Mouse (Mus musculus) forebrain, embryonic 15.5 days (tissue): ENCODE results near the gene Clec4n. TPM values are rescaled to one million over a fixed set of nuclear protein-coding genes. Genes with fewer than 3 reads are reported as not detected.
"Not testable (repeated sequence)": the region's sequence is repeated elsewhere in the genome, so short reads cannot be mapped to it uniquely, and the experiment has no call there.

ENCODE experiments used
- ATAC-seq: fragments of 200-750 bp; cut with Nextera tagmentation; replicated peaks from 2 replicates; pipeline ENCODE4 v1.8.0; 2017; ENCODE audit warnings: mild to moderate bottlenecking, moderate TSS enrichment, moderate library complexity
- H3K27ac ChIP-seq: fragments of 300-500 bp; sonication (generic); replicated peaks from 2 replicates; pipeline ENCODE4 v1.5.1; 2015; ENCODE audit warnings: mild to moderate bottlenecking, inconsistent platforms
- H3K27me3 ChIP-seq: fragments of 300-500 bp; sonication (generic); 2 replicates; pipeline ENCODE4 v1.6.1; 2015; ENCODE audit warnings: inconsistent platforms
- H3K36me3 ChIP-seq: fragments of 300-500 bp; sonication (generic); 2 replicates; pipeline ENCODE4 v1.6.1; 2015; ENCODE audit warnings: mild to moderate bottlenecking, inconsistent platforms
- H3K4me1 ChIP-seq: fragments of 300-500 bp; sonication (generic); 2 replicates; pipeline ENCODE4 v1.6.1; 2015; ENCODE audit warnings: inconsistent platforms
- H3K4me2 ChIP-seq: fragments of 300-500 bp; sonication (generic); replicated peaks from 2 replicates; pipeline ENCODE4 v1.6.1; 2015; ENCODE audit warnings: mild to moderate bottlenecking, inconsistent platforms
- H3K4me3 ChIP-seq: fragments of 300-500 bp; sonication (generic); 2 replicates; pipeline ENCODE4 v1.5.1; 2015; ENCODE audit warnings: mild to moderate bottlenecking, inconsistent platforms
- H3K9ac ChIP-seq: fragments of 300-500 bp; sonication (generic); replicated peaks from 2 replicates; pipeline ENCODE4 v1.6.1; 2015; ENCODE audit warnings: mild to moderate bottlenecking, inconsistent platforms
- H3K9me3 ChIP-seq: fragments of 300-500 bp; sonication (generic); 2 replicates; pipeline ENCODE4 v1.6.1; 2016; ENCODE audit warnings: inconsistent platforms
- WGBS: fragments of 180-500 bp; shearing (Covaris S2); methylation state at CpG from one replicate; pipeline ENCODE4 v1.1.7; 2015; ENCODE audit warnings: mixed read lengths; 5-methylcytosine and 5-hydroxymethylcytosine counted together
- polyA plus RNA-seq: library from polyadenylated mRNA; unstranded; fragments of >200 nt; fragmentation: Nextera tagmentation; extraction: Ambion mirVana; gene quantifications from 2 replicates; pipeline ENCODE4 v1.2.1, GENCODE M21; 2015

Gene Clec4n
- polyA plus RNA-seq, 1 experiment from 2014 or later: 0.70 TPM

DNA sequence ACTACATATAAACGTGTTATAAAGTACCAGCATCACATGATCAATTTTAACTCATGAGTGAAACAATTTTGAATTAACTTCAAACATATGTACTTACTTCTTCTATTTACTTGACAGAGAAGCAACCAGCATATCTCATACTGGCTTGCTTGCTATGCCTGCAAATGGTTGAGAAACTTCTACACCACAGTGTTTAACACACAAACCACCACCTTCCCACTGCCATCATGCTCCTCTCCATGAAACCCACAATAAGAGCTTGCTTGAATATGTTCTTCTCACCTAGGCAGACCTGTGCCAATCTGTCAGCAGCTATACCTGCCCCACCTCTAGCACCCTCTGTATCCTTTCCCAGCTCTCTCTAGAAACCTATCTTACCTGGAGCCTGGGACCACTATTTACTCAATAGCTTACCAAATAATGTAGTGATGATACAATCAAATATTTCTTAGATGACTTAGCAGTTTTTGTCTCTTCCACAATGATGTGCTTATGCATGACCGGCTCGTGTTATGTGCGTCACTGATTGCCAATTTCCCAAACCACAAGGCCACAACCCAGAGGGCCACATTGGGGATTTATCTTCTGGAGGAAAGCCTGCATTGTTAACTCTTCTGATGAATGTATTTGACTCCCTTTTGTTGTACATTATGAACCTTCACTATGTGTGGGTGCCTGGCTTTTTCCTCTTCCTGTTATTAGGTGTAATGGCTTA lies 30.4 kb downstream of the Clec4n start:
- ATAC-seq: no peak
- no peaks in the 10 kb centered on the region for H3K4me1 ChIP-seq
- H3K9me3 ChIP-seq: no peaks in the 10 kb centered on the region
- H3K4me3 ChIP-seq: no peak overlapping the region
- H3K9ac ChIP-seq: no peak overlapping the region
- WGBS: 89% methylated on average over 4 of the region's 4 CpGs
- H3K27me3 ChIP-seq: no peaks in the 10 kb centered on the region
- H3K4me2 ChIP-seq: no peak overlapping the region
- no peak overlapping the region for H3K27ac ChIP-seq
- no peaks in the 10 kb centered on the region for H3K36me3 ChIP-seq

DNA sequence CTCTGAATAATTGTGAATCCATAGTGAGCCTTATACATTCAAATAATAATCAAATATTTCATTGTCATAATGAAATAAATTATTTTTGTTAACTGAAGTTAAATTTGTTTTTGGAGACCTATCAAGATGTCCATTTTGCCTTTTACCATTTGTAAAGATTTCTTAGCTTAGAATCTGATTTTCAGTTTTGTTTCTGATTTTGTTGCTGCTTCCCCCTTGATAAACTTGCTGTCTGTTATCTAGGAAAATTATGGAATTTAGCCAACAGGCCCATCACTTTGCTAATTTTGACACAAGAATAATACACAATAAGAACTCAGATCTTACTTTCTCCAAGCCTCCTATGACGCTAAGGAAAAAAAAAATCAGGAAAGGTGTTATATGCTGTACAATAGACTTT lies 31.2 kb downstream of the Clec4n start:
- H3K4me1 ChIP-seq: no peaks in the 10 kb centered on the region
- H3K27me3 ChIP-seq: no peaks in the 10 kb centered on the region
- no peak overlapping the region for H3K9ac ChIP-seq
- no peak for ATAC-seq
- no peaks in the 10 kb centered on the region for H3K9me3 ChIP-seq
- H3K4me2 ChIP-seq: no peak overlapping the region
- no peak overlapping the region for H3K4me3 ChIP-seq
- H3K36me3 ChIP-seq: no peaks in the 10 kb centered on the region
- no peak overlapping the region for H3K27ac ChIP-seq
- WGBS: 88% methylated on average over 1 of the region's 1 CpGs

DNA sequence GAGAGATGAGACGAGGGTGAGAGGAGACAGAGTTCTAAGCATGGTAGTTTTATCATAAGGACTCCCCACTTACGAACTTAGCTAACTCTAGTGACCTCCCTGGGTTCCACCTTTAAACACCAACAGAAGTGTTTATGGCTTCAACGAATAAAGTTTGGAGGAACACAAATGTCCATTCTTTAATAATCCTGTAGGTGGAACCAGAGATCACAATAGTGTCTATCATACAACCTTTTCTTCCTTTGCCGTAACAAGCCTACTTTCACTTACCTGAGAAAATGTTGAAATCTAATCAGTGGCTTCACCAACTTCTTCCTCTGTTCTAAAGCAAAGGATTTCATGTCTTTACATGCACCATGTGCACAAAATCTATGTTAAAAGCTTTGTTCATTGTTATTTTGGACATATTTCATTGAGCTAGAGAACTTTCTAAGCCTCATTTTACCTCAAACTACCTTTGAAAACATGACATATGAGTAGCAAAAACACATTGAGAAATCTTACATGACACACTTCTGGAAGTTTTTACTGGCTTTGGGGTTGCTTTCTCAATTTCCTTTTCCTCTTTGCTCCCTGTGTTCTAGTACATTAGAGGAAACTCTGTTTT lies 32.0 kb downstream of the Clec4n start, which contains the start of gene Clec4d:
Clec4d (plus strand) TSS at position 557 of the 607 bp plus-strand sequence.
- Histone ChIP-seq H3K4me1 (no peaks in the 10 kb centered on the region), H3K4me2 (no peak within 1 kb of the TSS), H3K27me3 (no peaks in the 10 kb centered on the region), H3K27ac (no peak within 1 kb of the TSS), H3K9ac (no peak within 1 kb of the TSS), H3K4me3 (no peak within 1 kb of the TSS), H3K9me3 (no peaks in the 10 kb centered on the region), H3K36me3 (no peaks in the 10 kb centered on the region)
- no peak for ATAC-seq
- 79% methylated on average over 4 of the region's 4 CpGs for WGBS

DNA sequence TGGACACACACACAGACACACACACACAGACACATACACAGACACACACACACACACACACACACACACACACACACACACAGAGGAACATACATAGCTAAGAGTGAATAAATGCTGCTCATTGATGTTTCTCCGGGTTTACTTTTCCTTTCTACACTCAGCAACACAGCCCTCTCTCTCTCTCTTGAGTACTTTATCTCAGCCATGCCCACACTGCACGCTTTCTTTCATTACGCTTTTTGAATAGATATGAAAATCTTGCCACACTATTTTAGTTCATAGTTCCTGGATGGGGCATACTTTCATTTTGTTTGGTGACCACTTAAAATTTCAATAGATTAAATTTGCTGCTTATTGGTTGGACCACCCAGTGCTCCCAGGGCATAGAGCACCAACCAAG lies 34.6 kb downstream of the Clec4n start:
- Histone ChIP-seq H3K9me3 (no peaks in the 10 kb centered on the region), H3K9ac (no peak overlapping the region), H3K27me3 (no peaks in the 10 kb centered on the region), H3K4me1 (no peaks in the 10 kb centered on the region), H3K36me3 (no peaks in the 10 kb centered on the region), H3K4me2 (no peak overlapping the region), H3K4me3 (no peak overlapping the region), H3K27ac (no peak overlapping the region)
- ATAC-seq: no peak
- WGBS: 89% methylated on average over 3 of the region's 3 CpGs

DNA sequence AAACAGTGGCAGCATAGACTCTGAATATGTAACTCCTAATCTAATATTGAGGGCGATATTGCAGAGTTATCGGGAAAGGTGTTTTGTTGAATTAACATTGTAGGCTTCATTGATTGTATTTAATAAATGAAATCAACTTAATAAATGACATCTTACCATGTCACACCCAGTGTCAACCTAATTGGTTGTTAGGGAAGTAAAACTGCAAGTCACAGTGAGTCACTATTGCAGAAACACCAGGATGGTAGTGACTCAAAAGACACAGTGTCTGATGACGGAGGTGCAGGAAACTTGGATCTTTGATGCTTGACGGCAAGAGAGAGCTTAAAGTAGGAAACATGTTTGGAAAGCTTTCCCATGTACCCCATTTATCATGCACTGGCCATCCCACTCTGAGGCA lies 36.2 kb downstream of the Clec4n start:
- Histone ChIP-seq H3K36me3 (no peaks in the 10 kb centered on the region), H3K4me2 (no peak overlapping the region), H3K27ac (no peak overlapping the region), H3K27me3 (no peaks in the 10 kb centered on the region), H3K9ac (no peak overlapping the region), H3K4me1 (no peaks in the 10 kb centered on the region), H3K4me3 (no peak overlapping the region), H3K9me3 (no peaks in the 10 kb centered on the region)
- no peak for ATAC-seq
- 88% methylated on average over 4 of the region's 4 CpGs for WGBS

DNA sequence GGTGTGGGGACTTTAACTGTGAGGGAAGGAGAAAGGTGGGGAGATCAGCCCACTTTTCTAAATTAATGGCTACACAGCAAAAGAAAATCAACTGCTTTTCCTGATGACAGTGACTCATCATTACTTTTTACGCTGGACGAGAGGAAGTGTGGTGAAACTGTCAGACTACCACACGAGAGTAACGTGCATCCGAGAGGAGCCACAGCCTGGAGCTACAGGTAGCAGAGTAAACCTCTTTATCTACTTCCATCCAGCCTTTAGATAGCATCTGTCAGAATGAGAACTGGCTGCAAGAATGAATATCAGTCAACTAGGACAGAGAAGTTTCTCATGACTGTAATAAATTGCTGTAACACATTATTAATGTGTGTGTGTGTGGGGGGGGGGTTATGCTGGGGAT lies 37.3 kb downstream of the Clec4n start:
- Histone ChIP-seq H3K9ac (no peak overlapping the region), H3K27me3 (no peaks in the 10 kb centered on the region), H3K4me1 (no peaks in the 10 kb centered on the region), H3K36me3 (no peaks in the 10 kb centered on the region), H3K4me3 (no peak overlapping the region), H3K4me2 (no peak overlapping the region), H3K9me3 (no peaks in the 10 kb centered on the region), H3K27ac (no peak overlapping the region)
- no peak for ATAC-seq
- 95% methylated on average over 5 of the region's 5 CpGs for WGBS

DNA sequence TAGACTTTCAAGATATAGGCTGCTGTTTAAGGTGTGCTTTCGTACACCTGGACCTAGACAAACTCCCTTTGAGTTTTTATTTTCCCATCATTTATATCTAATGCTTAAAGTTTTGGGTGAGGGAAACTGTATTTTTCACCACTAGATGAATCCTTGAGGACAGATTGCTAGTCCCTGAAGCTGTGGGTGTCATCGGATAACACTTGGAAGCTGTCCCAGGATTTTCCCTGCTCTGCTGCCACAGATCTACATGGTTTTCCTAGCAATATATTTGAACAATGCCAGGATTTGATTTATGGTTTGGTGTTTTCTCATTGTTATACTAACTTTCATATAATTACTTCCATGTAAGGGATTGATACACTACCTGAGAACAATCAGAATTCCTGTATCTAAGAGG lies 49.8 kb downstream of the Clec4n start:
- H3K4me2 ChIP-seq: no peak overlapping the region
- H3K9ac ChIP-seq: no peak overlapping the region
- ATAC-seq: no peak
- no peaks in the 10 kb centered on the region for H3K27me3 ChIP-seq
- H3K9me3 ChIP-seq: no peaks in the 10 kb centered on the region
- H3K4me3 ChIP-seq: no peak overlapping the region
- H3K4me1 ChIP-seq: no peaks in the 10 kb centered on the region
- WGBS: 84% methylated on average over 2 of the region's 2 CpGs
- H3K36me3 ChIP-seq: no peaks in the 10 kb centered on the region
- no peak overlapping the region for H3K27ac ChIP-seq

DNA sequence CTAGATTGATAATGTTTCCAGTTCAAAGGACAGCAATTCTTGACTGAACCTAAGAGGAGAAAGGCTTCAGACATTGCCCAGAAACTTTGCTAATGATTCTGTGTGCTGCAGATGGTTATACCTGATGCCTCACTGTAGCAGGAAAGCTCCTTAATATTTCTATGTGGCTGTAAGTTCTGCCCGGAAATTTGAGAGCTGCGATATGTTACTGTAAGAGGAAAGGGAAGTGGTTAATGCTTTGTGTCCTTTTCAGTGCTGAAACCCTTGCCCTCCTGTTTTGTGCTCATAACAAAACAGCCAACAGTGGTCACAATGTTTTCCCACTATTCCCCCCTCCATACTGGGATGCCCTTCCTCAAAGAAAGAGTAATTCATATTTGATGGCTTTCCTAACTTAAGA lies 56.7 kb downstream of the Clec4n start:
- Histone ChIP-seq H3K4me2 (no peak overlapping the region), H3K9me3 (no peaks in the 10 kb centered on the region), H3K36me3 (no peaks in the 10 kb centered on the region), H3K9ac (no peak overlapping the region), H3K4me3 (no peak overlapping the region), H3K27me3 (no peaks in the 10 kb centered on the region), H3K27ac (no peak overlapping the region), H3K4me1 (no peaks in the 10 kb centered on the region)
- 91% methylated on average over 2 of the region's 2 CpGs for WGBS
- no peak for ATAC-seq

DNA sequence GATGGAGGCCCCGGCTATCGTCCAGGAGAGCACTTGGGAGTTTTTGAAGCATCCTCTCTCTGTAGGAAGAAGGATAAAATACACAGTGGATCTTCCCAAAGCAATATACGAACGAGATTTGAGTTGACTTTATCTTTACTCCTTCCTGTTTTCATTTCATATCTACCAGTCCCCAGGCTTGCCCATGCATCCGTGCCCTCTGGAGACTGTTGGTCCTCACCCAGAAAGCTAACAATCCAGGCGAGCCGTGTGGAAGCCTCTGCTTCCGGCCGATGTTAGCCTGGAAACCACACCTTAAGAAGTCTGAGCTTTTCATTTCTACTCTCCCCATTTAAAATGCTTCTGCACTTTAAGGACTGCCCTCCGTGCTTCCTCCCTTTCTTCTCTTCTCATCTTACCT lies 59.3 kb downstream of the Clec4n start:
- WGBS: 87% methylated on average over 10 of the region's 10 CpGs

DNA sequence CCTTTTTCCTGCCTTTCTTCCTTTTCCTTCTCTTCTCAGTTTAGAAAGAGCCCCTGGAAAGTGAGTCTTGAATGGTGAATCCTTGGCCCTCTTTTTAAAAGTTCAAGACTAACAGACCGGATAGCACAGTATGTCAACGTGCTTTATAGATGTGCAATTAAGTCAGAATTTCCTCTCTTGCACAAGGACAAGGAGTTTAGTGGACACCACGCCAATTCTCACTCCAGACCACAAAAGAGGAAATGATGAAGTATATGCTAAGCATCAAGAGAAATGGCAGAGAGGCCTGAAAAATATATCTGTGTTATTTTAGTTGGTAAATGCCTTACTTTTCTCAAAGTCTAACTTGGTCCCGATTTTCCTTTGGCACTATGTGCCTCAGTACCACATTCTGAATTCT lies 60.1 kb downstream of the Clec4n start, which contains the start of gene Clec4e:
Clec4e (minus strand) TSS at position 118 of the 400 bp plus-strand sequence.
- no peak within 1 kb of the TSS for H3K4me3 ChIP-seq
- H3K27me3 ChIP-seq: no peaks in the 10 kb centered on the region
- H3K9me3 ChIP-seq: no peaks in the 10 kb centered on the region
- 83% methylated on average over 4 of the region's 4 CpGs for WGBS
- no peaks in the 10 kb centered on the region for H3K36me3 ChIP-seq
- no peak within 1 kb of the TSS for H3K4me2 ChIP-seq
- no peaks in the 10 kb centered on the region for H3K4me1 ChIP-seq
- no peak for ATAC-seq
- no peak within 1 kb of the TSS for H3K27ac ChIP-seq
- no peak within 1 kb of the TSS for H3K9ac ChIP-seq

More for the DNA sequence above, 59.3 kb downstream of the Clec4n start:
- H3K27ac ChIP-seq: no peak overlapping the region
- H3K9ac ChIP-seq: no peak overlapping the region
- no peak for ATAC-seq
- no peaks in the 10 kb centered on the region for H3K27me3 ChIP-seq
- no peaks in the 10 kb centered on the region for H3K4me1 ChIP-seq
- H3K36me3 ChIP-seq: no peaks in the 10 kb centered on the region
- H3K9me3 ChIP-seq: no peaks in the 10 kb centered on the region
- no peak overlapping the region for H3K4me2 ChIP-seq
- no peak overlapping the region for H3K4me3 ChIP-seq

DNA sequence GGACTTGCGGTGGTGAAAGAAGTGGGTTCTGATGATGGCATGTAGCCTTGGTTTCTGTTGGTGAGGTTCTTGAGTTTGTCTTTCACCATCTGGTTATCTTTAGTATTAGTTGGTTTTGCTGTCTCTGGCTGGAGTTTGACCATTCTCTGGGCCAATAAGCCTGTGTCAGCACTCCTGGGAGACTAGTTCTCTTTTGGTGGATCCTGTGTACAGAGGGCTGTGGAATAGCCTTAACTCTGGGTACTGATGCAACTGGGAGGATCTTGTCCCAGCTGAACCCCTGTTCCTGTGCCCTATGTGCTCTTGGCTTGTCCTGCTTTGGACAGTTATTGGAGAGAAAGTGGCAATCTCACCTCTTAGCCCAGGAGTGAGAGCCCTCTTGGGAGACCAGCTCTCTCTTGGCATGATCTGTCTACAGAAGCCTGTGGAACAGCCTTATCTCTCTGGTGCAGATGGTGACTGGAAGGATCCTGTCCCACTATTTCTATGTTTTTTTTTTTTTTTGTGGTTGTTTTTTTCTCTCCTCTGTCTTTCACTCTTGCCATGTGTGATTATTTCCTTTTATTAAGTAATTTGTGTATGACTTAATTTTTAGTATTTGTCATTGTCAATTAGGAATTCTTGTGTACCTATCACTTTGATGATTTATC lies 63.2 kb downstream of the Clec4n start:
- Histone ChIP-seq H3K9me3 (no peaks in the 10 kb centered on the region), H3K36me3 (no peaks in the 10 kb centered on the region), H3K9ac (no peak overlapping the region), H3K27ac (no peak overlapping the region), H3K4me3 (no peak overlapping the region), H3K4me1 (no peaks in the 10 kb centered on the region), H3K27me3 (no peaks in the 10 kb centered on the region), H3K4me2 (no peak overlapping the region)
- WGBS: 95% methylated on average over 1 of the region's 1 CpGs
- no peak for ATAC-seq

DNA sequence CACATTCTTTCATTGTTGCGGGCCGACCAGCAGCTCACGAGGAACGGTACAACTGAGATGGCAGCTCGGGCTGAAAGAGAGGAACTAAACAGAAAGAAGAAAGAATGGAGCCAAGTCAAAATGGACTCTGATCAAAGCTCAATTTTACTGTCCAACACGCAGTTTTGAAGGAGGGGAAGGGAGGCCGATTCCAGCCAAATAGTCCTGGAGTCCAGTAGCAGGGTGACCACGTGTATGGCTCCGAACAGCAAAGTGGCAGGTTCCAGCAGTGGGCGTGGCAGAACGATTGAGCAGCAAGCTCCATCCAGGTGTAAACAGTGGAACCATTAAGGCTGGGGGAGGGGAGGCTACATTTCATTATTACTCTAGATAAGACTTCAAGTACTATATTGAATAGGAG lies 63.9 kb downstream of the Clec4n start:
- not testable (repeated sequence) for H3K4me1 ChIP-seq, H3K9me3 ChIP-seq, H3K4me3 ChIP-seq, ATAC-seq, H3K36me3 ChIP-seq, H3K9ac ChIP-seq, H3K4me2 ChIP-seq, H3K27ac ChIP-seq, H3K27me3 ChIP-seq
- WGBS: 91% methylated on average over 11 of the region's 11 CpGs
